12 mouse cellular contexts compared by ENCODE assay signal in genomic region chr6:37658021-37658650, GRCm38 (mm10).
DNase-seq lines count a peak whose midpoint lies in the region; ATAC-seq and TF ChIP-seq lines count a peak whose summit lies in the region.
"Had no signal": no experiment of that assay in that cellular context is flagged by ENCODE, and none has a peak within 500 bp of the region (broad histone marks: within the 10 kb centered on the region; RNA-seq: fewer than 3 reads in every experiment).

No protein-coding gene starts in this region.

- H3K27me3 ChIP-seq in forebrain, postnatal 0 days (ENCODE audit: insufficient read depth, low read length) = no peaks in the 10 kb centered on the region

- no peaks in the 10 kb centered on the region for H3K9me3 ChIP-seq in forebrain, postnatal 0 days (ENCODE audit: low read length)

- H3K4me2 ChIP-seq in forebrain, postnatal 0 days (ENCODE audit: low read depth) = no peak overlapping the region

- DNase-seq in adrenal gland, postnatal 25 days = peak; percentile 3
- no peak for DNase-seq in adrenal gland, postnatal 14 days
- peak; percentile 7 for DNase-seq in layer of hippocampus, adult 11-12 months (ENCODE audit: low spot score)
- DNase-seq in layer of hippocampus, adult 9-10 months (ENCODE audit: low spot score) = no peak
- DNase-seq in Muller cell, postnatal 12 days (ENCODE audit: inconsistent ontology term) = peak; percentile 9
- peak; percentile 18 for DNase-seq in forebrain, postnatal 0 days
- no peak for DNase-seq in cerebellum, adult 11 months
- DNase-seq: B cell, adult 2 months; cerebellum, adult 9-10 months; kidney, postnatal 10 days; lung, adult 2 months had no signal

- H3K4me3 ChIP-seq in forebrain, postnatal 0 days (ENCODE audit: low read depth, low read length) = no peak overlapping the region

- no peak for ATAC-seq in forebrain, postnatal 0 days
- no peak for ATAC-seq in megakaryocyte-erythroid progenitor cell, adult 5-6 weeks (replicated peaks; ENCODE audit: low FRiP score, low TSS enrichment, poor library complexity, severe bottlenecking)

- H3K4me1 ChIP-seq in forebrain, postnatal 0 days (ENCODE audit: insufficient read depth) = no peaks in the 10 kb centered on the region

- TF ChIP-seq CTCF in forebrain, postnatal 0 days (IDR thresholded peaks at IDR 0.05; ENCODE audit: low read depth) = no peak

- no peak overlapping the region for H3K27ac ChIP-seq in forebrain, postnatal 0 days (ENCODE audit: low read depth, low read length)

- H3K36me3 ChIP-seq in forebrain, postnatal 0 days (ENCODE audit: insufficient read depth) = no peaks in the 10 kb centered on the region

- H3K9ac ChIP-seq in forebrain, postnatal 0 days = no peak overlapping the region

- 18% methylated on average over 6 of the region's 6 CpGs for WGBS in forebrain, postnatal 0 days

Comparison
In these comparisons a context has a peak if more than half of its experiments do, and no peak if none do; other contexts are left out.
1. DNase-seq: peak in adrenal gland, postnatal 25 days (single experiment), layer of hippocampus, adult 11-12 months (single experiment), Muller cell, postnatal 12 days (single experiment) and forebrain, postnatal 0 days (single experiment); none in adrenal gland, postnatal 14 days (single experiment), layer of hippocampus, adult 9-10 months (single experiment) and cerebellum, adult 11 months (single experiment).